Mouse (Mus musculus) retina, embryonic 14.5 days (tissue): ENCODE results near the gene Zmat5.

Experiments used
- DNase-seq: peaks from one replicate; pipeline ENCODE4 v3.0.0-alpha.2; 2015; ENCODE audit warnings: low spot score

The Zmat5 gene

DNA sequence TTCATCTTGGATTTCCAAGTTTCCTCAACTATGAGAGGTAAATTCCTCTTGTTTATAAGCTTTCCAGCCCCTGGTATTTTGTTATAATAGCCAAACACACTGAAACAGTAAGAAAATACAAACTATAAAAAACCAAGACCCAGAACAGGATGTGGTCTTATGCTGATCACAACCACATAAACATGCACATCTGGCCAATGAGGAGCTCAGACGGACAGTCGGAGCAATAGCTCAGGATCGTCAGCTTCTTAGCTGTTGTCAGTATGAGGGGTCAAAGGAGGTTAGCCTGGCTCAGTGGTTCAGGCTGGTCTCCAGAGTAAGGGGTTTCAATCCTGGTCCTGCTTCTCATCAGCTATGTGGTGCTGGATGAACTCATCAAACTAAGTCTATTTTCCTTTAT, 78.6 kb downstream of the Zmat5 start:
- no peak for DNase-seq

- no peak for DNase-seq
These were observed 80.2 kb downstream of the Zmat5 start for GRCm38 (mm10) chr11:4784629-4785142.
